Mouse (Mus musculus): ENCODE measurements around the gene Olfm3. TPM values are rescaled to one million over a fixed set of nuclear protein-coding genes. Genes with fewer than 3 reads are reported as not detected.

The Olfm3 gene
- 3.5 and 4.3 TPM in 2 replicates for polyA plus RNA-seq (2012; rRNA removed)

DNA sequence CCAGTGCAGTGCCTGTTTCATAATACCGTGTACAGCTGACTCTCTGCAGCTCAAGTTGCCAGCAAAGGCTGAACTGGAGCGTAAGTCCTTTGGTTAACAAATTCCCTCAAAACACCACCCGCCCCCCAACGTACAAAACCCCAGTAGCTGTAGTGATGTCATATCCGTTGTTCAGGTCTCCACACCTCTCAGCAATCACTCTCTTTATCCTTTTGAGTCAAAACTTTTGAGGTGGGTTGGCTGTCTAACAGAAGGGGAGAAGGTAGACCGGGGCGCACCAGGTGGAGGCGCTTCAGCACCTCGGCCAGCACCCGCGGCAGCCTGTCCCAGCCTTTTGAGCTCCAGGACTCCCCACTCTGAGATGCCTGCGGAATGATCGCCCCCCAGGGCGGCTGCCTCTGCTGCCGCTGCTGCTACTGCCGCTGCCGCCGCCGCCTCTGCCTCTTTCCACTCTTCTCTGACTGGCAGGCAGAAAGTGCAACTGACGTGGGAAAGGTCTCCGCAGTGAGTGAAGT, at the start of gene Olfm3:
TSS of gene Olfm3 (plus strand) at position 155 of the 515 bp plus-strand sequence.
- Histone ChIP-seq H3K4me3 (ENCODE audit: insufficient read depth, low read depth, low read length) (no peak within 1 kb of the TSS), H3K36me3 (ENCODE audit: control insufficient read depth, insufficient read depth, low read length) (no peaks in the 10 kb centered on the region), H3K27me3 (replicated peaks; ENCODE audit: control insufficient read depth, insufficient read depth, low read length) (no peaks in the 10 kb centered on the region), H3K27ac (ENCODE audit: insufficient read depth, low read depth, low read length) (no peak within 1 kb of the TSS), H3K4me1 (ENCODE audit: control insufficient read depth, insufficient read depth, low read length) (no peaks in the 10 kb centered on the region)
- TF ChIP-seq CTCF (conservative IDR thresholded peaks at IDR 0.05; ENCODE audit: insufficient read depth, insufficient read length, low read depth, low read length) (no peak), POLR2A (IDR thresholded peaks at IDR 0.05; ENCODE audit: low read depth, low read length) (no peak)
- DNase-seq = peak; percentile 0
- WGBS = 7% methylated on average over 21 of the region's 21 CpGs

DNA sequence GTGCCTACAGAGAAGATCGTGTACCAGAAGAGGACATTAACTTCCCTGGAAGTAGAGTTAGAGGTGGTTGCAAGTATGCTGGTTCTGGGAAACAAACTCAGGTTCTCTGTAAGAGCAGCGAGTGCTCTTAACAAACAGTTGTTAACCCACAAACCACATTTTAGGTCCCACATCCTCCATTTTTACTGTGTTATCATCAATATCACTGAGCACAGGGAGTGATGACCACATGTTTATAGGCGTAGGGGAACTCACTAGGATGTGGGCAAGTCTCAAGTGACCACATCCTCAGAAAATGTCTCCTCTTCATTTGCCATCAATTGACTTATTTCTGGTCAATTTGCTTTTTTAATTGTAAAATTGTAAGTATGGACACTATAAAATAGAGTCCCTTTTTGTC, 14.1 kb upstream of the Olfm3 start:
- H3K27me3 ChIP-seq (replicated peaks; ENCODE audit: control insufficient read depth, insufficient read depth, low read length) = no peaks in the 10 kb centered on the region
- H3K4me3 ChIP-seq (ENCODE audit: insufficient read depth, low read depth, low read length) = no peak overlapping the region
- no peak overlapping the region for H3K27ac ChIP-seq (ENCODE audit: insufficient read depth, low read depth, low read length)
- no peaks in the 10 kb centered on the region for H3K4me1 ChIP-seq (ENCODE audit: control insufficient read depth, insufficient read depth, low read length)
- no peak for TF ChIP-seq CTCF (conservative IDR thresholded peaks at IDR 0.05; ENCODE audit: insufficient read depth, insufficient read length, low read depth, low read length)
- no peak for DNase-seq
- H3K36me3 ChIP-seq (ENCODE audit: control insufficient read depth, insufficient read depth, low read length) = no peaks in the 10 kb centered on the region
- WGBS = 73% methylated on average over 3 of the region's 3 CpGs

DNA sequence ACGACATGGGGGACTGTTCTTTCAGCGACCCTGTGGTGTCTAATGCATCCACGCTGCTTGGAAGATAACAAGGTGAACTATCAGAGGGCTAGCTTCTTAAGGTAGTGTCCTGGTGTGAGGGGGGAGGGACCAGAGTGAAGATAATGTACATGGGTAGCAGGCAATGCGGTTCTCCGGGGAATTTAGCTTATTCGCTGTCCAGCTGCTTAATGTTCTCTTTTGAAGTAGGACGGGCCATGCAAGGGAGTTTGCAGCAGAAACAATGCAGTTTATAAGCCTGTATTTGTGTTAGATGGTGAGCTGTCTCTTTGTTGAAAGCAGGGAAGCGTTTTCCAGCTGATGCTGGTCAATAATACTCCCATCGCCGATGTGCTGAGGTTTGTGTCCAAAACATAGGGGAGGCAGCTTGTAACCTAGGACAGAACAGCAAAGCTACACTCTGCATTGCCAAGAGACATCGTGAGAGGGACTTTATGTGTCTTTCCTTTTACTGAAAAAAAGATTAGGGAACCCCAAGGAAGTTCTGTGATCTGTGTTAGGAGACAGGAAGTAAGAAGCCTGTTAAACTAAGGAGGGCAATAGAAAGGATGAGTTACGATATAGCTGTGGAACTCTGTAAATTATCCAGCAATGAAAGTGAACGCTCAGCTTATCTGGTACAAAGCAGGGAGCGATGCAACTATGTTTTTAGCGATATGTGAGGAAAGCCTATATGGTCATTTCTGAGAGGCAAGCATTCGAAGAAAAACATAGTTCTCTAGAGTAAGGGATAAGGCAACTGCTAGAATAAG, 950 bp downstream of the Olfm3 start:
- no peak for DNase-seq
- no peak overlapping the region for H3K4me3 ChIP-seq (ENCODE audit: insufficient read depth, low read depth, low read length)
- no peak for TF ChIP-seq POLR2A (IDR thresholded peaks at IDR 0.05; ENCODE audit: low read depth, low read length)
- no peak for TF ChIP-seq CTCF (conservative IDR thresholded peaks at IDR 0.05; ENCODE audit: insufficient read depth, insufficient read length, low read depth, low read length)
- H3K36me3 ChIP-seq (ENCODE audit: control insufficient read depth, insufficient read depth, low read length) = no peaks in the 10 kb centered on the region
- H3K4me1 ChIP-seq (ENCODE audit: control insufficient read depth, insufficient read depth, low read length) = no peaks in the 10 kb centered on the region
- WGBS = 17% methylated on average over 16 of the region's 16 CpGs
- H3K27me3 ChIP-seq (replicated peaks; ENCODE audit: control insufficient read depth, insufficient read depth, low read length) = no peaks in the 10 kb centered on the region
- no peak overlapping the region for H3K27ac ChIP-seq (ENCODE audit: insufficient read depth, low read depth, low read length)

DNA sequence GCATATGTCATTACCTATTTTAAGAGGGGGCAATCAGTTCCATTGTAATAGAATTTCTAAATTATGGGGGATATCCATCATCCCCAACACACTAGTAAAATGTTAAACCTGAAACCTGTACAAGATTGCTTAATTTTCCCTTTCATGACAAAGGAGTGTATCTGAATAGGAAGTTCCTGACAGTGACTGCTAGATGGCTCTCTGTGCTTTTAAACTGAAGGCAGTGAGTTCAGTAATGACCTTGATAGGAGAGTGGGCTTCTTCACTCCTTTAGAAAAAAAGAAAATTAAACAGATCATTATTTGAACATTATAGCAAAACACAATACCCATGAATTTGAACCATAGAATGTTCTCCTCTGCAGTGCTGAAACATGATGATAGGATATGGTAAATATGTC, 3.7 kb downstream of the Olfm3 start:
- no peak overlapping the region for H3K4me3 ChIP-seq (ENCODE audit: insufficient read depth, low read depth, low read length)
- no peak overlapping the region for H3K27ac ChIP-seq (ENCODE audit: insufficient read depth, low read depth, low read length)
- no peak for DNase-seq
- TF ChIP-seq POLR2A (IDR thresholded peaks at IDR 0.05; ENCODE audit: low read depth, low read length) (no peak), CTCF (conservative IDR thresholded peaks at IDR 0.05; ENCODE audit: insufficient read depth, insufficient read length, low read depth, low read length) (no peak)
- H3K27me3 ChIP-seq (replicated peaks; ENCODE audit: control insufficient read depth, insufficient read depth, low read length) = no peaks in the 10 kb centered on the region
- no peaks in the 10 kb centered on the region for H3K4me1 ChIP-seq (ENCODE audit: control insufficient read depth, insufficient read depth, low read length)
- H3K36me3 ChIP-seq (ENCODE audit: control insufficient read depth, insufficient read depth, low read length) = no peaks in the 10 kb centered on the region

DNA sequence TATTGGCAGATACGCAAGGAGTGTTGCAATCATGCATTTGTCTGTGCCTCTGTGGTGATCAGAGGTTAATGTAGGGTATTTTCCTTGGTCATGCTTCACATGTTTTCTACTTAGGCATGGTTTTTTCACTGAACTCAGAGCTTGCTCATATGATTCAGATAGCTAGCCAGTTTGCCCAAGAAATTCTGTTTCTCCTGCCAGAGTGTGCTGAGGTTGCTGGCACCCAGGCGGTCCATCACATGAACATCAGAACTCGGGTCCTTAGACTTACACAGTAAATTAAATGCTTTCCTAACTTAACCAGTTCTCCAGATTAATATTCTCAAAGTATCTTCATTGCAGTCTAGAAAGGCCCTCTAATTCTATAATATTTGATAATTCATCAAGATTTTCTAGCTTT, 5.0 kb downstream of the Olfm3 start:
- no peak overlapping the region for H3K27ac ChIP-seq (ENCODE audit: insufficient read depth, low read depth, low read length)
- TF ChIP-seq POLR2A (IDR thresholded peaks at IDR 0.05; ENCODE audit: low read depth, low read length) = no peak
- TF ChIP-seq CTCF (conservative IDR thresholded peaks at IDR 0.05; ENCODE audit: insufficient read depth, insufficient read length, low read depth, low read length) = no peak
- H3K4me3 ChIP-seq (ENCODE audit: insufficient read depth, low read depth, low read length) = no peak overlapping the region
- DNase-seq = no peak
- no peaks in the 10 kb centered on the region for H3K4me1 ChIP-seq (ENCODE audit: control insufficient read depth, insufficient read depth, low read length)
- WGBS = 87% methylated on average over 3 of the region's 3 CpGs
- H3K36me3 ChIP-seq (ENCODE audit: control insufficient read depth, insufficient read depth, low read length) = no peaks in the 10 kb centered on the region
- H3K27me3 ChIP-seq (replicated peaks; ENCODE audit: control insufficient read depth, insufficient read depth, low read length) = no peaks in the 10 kb centered on the region

DNA sequence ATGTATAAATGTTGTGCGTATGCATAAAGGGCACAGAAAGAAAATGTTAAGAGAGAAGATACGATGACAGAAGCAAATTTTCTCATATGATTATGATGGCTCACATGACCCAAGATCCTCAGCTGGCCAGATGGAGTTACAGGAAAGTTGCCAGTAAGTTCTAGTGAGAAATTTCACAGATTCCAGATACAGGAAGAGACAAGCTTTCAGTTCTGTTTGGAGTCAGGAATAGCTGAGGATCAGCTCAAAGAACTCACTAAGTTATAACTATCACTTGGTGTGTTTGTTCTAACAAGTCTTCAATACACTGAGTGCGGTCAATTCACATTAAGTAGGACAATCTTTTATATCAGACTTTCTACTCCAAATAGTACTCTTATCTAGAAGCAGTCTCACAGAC, 16.2 kb downstream of the Olfm3 start:
- TF ChIP-seq CTCF (conservative IDR thresholded peaks at IDR 0.05; ENCODE audit: insufficient read depth, insufficient read length, low read depth, low read length) (no peak), POLR2A (IDR thresholded peaks at IDR 0.05; ENCODE audit: low read depth, low read length) (no peak)
- WGBS = 85% methylated on average over 3 of the region's 3 CpGs
- H3K27ac ChIP-seq (ENCODE audit: insufficient read depth, low read depth, low read length) = no peak overlapping the region
- no peaks in the 10 kb centered on the region for H3K36me3 ChIP-seq (ENCODE audit: control insufficient read depth, insufficient read depth, low read length)
- DNase-seq = no peak
- no peaks in the 10 kb centered on the region for H3K4me1 ChIP-seq (ENCODE audit: control insufficient read depth, insufficient read depth, low read length)
- no peak overlapping the region for H3K4me3 ChIP-seq (ENCODE audit: insufficient read depth, low read depth, low read length)
- no peaks in the 10 kb centered on the region for H3K27me3 ChIP-seq (replicated peaks; ENCODE audit: control insufficient read depth, insufficient read depth, low read length)

DNA sequence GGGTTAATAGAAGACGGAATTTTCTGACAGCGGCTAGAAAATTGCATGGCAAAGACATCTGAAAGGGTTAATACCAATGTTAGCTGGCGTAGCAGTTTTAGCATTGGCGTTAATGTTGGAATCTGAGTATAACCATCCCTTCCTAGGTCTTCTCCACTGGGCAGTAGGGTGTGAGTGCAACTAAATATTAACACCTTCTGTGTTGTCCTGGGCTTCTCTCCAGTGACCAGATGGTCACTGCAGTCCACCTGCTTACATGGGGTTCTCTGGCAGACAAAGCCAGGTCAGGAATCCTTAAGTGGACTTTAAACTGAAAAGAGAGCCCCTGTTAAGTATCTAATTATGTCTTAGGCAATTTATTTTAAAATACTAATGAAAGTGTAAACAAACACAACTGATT, 25.7 kb downstream of the Olfm3 start:
- WGBS = 65% methylated on average over 4 of the region's 4 CpGs
- H3K27me3 ChIP-seq (replicated peaks; ENCODE audit: control insufficient read depth, insufficient read depth, low read length) = no peaks in the 10 kb centered on the region
- no peak for DNase-seq
- no peaks in the 10 kb centered on the region for H3K36me3 ChIP-seq (ENCODE audit: control insufficient read depth, insufficient read depth, low read length)
- no peak overlapping the region for H3K4me3 ChIP-seq (ENCODE audit: insufficient read depth, low read depth, low read length)
- H3K27ac ChIP-seq (ENCODE audit: insufficient read depth, low read depth, low read length) = no peak overlapping the region
- TF ChIP-seq CTCF (conservative IDR thresholded peaks at IDR 0.05; ENCODE audit: insufficient read depth, insufficient read length, low read depth, low read length) = no peak
- no peak for TF ChIP-seq POLR2A (IDR thresholded peaks at IDR 0.05; ENCODE audit: low read depth, low read length)
- no peaks in the 10 kb centered on the region for H3K4me1 ChIP-seq (ENCODE audit: control insufficient read depth, insufficient read depth, low read length)

Measured in kidney, adult 2 months (tissue).